Mouse (Mus musculus) neutrophil, adult 5-6 weeks (primary cell): ENCODE measurements around the gene Rnf41. TPM values are rescaled to one million over a fixed set of nuclear protein-coding genes. Genes with fewer than 3 reads are reported as not detected.

Experiments used
- ATAC-seq: fragments of 151-379, 151-347 bp; 2 replicates; pipeline ENCODE4 v1.8.0; 2017; ENCODE audit warnings: mild to moderate bottlenecking, moderate TSS enrichment; ENCODE audit not compliant: insufficient number of reproducible peaks, poor library complexity, low FRiP score, severe bottlenecking; ENCODE audit errors: extremely low read depth
- total RNA-seq: library from RNA; stranded (forward); fragments of 200-1000 nt; gene quantifications from 2 replicates; pipeline ENCODE4 v1.2.3, GENCODE M21; 2017

The Rnf41 gene
- total RNA-seq: 53.8 and 59.5 TPM in 2 replicates

- ATAC-seq: peak; percentile 86
Observed at GRCm38 (mm10) chr10:128411211-128412054, at the start of gene Rnf41, which contains the start of gene Nabp2. Gene Rnf41 (plus strand): TSS chr10:128411657. Gene Nabp2 (minus strand): TSS chr10:128411492.

DNA sequence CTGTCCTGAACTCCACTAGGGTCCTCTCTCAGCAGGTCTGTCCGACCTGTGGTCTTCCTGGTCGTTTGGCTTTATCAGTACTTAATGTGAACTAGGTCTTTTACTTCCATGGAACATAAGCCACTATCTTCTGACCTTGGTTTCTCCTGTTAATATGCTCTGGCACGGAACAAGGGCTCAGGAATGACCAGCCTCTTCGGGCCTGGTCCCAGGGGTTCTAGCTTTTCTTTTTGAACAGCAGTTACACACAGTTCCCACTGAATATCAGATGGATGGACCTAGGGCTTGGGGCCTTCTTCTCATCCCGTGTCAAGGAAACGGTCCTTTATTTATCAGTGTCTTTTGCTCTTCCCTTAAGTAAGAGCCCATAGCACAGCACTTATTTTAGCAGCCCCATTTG lies 49.6 kb upstream of the Rnf41 start:
- ATAC-seq: no peak

- ATAC-seq: no peak
Observed at GRCm38 (mm10) chr10:128362568-128362967, 48.9 kb upstream of the Rnf41 start.

DNA sequence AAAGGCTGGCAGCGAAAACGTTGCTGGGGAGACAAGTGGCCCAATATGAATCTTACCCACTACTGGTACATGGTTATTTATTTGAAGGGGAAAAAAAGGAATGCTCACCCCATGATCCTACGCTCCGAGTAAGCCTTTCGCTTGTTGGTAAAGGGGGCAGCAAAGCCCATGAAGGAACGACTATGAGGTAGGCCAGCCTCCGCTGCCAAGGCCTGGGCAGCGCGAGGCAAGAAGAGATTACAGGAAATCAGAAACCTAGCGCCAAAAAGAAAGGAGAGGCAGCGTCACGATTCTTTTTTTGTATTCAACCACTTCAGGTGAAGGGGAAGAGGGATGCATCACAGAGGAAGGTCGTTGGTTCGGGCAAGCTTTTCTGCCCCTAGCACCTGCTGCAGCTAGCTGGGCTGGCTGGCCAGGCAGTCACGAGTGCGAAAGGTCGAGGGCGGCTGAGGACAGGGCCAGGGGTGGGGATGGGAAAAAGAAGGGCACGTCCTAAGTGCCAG lies 43.5 kb upstream of the Rnf41 start:
- ATAC-seq: no peak

- peak; percentile 88 for ATAC-seq
Observed at GRCm38 (mm10) chr10:128368402-128369217, 42.8 kb upstream of the Rnf41 start, which contains the start of gene Coq10a. Gene Coq10a (minus strand): TSS chr10:128368997.

GRCm38 (mm10) chr10:128369218-128369543 lies 42.3 kb upstream of the Rnf41 start:
- no peak for ATAC-seq

- no peak for ATAC-seq
Observed at GRCm38 (mm10) chr10:128369599-128369998, 41.9 kb upstream of the Rnf41 start.

- ATAC-seq: no peak
Observed at GRCm38 (mm10) chr10:128370021-128370420, 41.4 kb upstream of the Rnf41 start.

- no peak for ATAC-seq
Observed at GRCm38 (mm10) chr10:128370601-128371000, 40.9 kb upstream of the Rnf41 start.

DNA sequence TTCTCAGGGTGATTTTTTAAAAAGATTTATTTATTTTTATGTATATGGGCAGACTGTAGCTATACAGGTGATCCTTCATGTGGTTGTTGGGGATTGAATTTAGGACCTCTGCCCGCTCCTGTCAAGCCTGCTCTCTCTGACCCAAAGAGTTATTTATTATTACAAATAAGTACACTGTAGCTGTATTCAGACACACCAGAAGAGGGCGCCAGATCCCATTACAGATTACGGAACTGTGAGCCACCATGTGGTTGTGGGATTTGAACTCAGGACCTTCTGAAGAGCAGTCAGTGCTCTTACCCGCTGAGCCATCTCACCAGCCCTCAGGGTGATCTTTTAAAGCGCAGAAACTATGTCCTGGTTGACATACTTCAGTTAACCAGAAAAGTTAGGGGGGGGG lies 39.3 kb upstream of the Rnf41 start:
- ATAC-seq: no peak

- peak; percentile 6; the same call in 1 of the 2 replicates for ATAC-seq
Observed at GRCm38 (mm10) chr10:128372989-128373748, 38.3 kb upstream of the Rnf41 start.

DNA sequence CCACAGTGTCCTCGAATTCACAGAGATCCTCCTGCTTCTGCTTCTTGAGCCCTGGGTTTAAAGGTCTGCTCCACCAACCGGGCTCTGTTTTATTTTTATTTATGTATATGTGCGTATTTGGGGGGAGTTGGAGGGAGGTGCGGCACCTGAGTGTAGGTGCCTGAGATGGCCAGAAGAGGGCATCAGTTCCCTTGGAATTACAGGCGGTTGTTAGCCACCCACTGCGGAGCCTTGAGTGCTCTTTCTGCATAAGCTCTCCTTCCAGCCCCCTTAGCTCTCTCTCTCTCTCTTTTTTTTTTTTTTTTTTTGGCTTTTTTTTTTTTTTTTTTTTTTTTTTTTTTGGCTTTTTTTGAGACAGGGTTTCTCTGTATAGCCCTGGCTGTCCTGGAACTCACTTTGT lies 37.1 kb upstream of the Rnf41 start:
- no peak for ATAC-seq

DNA sequence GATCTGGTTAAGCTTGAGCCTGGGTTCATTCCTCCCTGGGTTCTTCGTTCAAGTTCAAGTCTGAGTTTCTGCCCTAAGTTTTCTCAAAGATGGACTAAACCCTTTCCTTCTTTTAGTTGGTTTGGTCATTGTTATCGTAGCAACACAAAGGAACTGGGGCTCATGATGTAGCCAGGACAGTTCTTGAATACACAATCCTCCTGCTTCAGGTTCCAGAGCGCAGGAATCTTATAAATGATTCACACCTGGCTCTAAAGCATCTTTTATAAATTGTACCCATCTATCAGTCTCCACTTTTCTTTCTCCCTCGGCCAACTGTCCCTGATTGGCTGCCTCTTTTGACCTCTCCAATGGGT lies 35.4 kb upstream of the Rnf41 start:
- no peak for ATAC-seq

DNA sequence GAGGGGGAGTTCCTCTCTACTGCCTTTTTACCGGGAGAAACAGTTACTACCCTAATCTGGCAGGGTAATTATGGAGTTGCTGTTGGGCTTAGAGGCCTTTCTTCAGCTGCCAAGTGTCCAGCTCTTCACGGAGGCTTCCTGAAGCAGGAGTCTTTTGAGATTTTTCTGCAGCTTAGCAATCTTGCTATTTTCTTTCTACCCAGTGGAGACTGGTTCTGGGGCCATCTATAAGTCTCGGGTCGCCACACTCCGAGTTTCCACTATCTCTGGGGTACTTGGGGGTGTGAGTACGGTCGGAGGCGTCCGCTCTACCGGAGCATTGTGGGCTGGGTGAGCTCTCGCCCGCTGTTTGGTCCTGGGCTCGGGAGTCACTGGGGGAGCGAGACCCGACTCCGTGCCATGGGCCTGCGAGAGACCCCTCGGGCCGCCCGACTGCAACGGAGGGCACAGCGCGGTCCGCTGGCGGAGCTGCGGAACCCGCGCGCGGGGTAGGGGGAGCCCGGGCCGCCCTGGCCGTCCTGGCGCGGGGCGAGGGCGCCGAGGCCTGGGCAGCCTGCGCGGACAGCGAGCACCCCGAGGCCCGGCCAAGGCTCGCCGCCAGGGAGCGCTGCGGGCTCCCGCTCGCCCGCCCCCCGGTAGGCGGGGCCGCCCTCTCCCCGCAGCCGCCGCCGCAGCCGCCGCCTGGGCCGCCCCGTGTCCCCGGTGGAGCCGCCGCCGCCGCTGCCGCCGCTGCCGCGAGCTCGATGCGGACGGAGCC lies 34.8 kb upstream of the Rnf41 start, which contains the start of gene Ankrd52:
TSS of gene Ankrd52 (plus strand) at position 661 of the 757 bp plus-strand sequence.
- ATAC-seq: peak; percentile 50

- peak; percentile 18 for ATAC-seq
Observed at GRCm38 (mm10) chr10:128377222-128377939, 34.1 kb upstream of the Rnf41 start.

GRCm38 (mm10) chr10:128377940-128378448 lies 33.5 kb upstream of the Rnf41 start:
- no peak for ATAC-seq

- no peak for ATAC-seq
Observed at GRCm38 (mm10) chr10:128378462-128378861, 33.0 kb upstream of the Rnf41 start.

- ATAC-seq: no peak
Observed at GRCm38 (mm10) chr10:128379260-128379659, 32.2 kb upstream of the Rnf41 start.
